Mouse (Mus musculus) left cerebral cortex, adult 9 months (tissue): Measurements from ENCODE around the gene Arhgef19.

ENCODE experiments used
- DNase-seq, 2 experiments: peaks; one replicate each; pipeline ENCODE4 v3.0.0; 2022; ENCODE audit warnings: low spot score in 2 of 2

Gene Arhgef19

DNA sequence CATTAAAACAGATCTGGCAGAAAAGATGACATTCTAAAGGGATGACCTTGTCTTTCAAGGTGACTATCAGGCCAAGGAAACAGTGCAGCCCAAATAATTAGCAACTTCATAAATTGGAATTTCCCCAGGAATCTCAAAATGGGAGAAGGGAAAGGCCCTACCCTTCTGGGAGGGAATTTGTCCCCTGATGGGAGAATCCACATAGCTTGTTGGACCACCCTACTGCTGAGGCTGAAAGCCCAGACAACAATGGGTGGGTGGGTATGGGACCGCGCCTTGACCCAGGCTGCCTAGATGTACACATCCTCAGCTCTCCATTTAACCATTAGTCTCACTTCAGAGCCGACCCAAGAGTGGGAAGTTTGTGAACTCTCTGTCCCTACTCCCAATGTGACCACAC, 45.2 kb downstream of the Arhgef19 start:
- no peak for DNase-seq

DNA sequence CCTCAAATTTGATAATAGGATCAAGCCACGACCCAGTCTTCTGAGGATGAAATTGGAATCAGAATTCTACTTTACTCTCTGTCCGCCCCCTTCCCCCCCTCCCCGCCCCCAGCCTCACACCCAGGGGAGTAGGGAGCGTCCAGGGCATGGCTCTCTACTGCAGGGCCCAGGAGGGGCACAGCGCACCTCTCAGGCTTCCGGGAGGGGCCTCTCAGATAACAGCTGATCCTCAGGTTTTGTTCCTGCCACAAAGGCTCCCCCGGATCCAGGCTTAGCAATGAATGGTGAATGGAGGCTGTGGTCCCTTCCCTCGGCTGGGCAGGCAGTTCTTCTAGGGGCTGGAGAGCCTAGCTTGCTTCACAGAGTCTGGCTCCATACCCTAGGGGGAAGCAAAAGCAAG, 45.8 kb downstream of the Arhgef19 start:
- DNase-seq, result no peak

DNA sequence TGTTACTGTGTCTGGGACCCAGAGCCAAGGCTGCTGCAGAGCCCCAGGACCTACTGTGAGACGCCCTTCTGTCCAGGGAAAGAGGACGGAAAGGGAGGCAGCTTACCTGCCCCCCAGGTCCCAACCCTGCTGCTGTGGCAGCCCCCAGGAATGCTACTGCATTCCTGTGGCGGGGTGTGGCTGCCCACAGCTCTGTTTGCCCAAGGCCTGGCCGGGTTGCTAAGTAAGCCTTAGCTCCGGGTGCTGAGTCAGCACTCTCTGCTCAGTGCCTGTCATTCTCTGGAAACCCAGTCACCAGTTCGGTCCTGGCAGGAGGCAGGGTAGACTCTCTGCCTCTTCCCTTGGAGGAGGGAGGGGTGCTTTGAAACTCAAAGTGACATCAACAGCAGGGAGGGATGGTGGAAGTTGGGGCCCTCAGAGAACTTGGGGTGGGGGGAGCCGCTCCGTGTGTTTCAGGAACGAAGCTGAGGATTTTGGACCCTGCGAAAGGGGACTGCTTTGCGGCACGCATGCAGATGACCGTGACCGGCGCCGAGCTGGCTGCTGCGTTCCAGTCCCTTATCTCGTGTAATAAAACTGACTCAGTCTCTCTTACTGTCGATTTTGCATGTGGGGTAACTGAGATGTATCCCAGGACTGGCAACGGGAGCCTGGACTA, 47.7 kb downstream of the Arhgef19 start:
- DNase-seq, result no peak

DNA sequence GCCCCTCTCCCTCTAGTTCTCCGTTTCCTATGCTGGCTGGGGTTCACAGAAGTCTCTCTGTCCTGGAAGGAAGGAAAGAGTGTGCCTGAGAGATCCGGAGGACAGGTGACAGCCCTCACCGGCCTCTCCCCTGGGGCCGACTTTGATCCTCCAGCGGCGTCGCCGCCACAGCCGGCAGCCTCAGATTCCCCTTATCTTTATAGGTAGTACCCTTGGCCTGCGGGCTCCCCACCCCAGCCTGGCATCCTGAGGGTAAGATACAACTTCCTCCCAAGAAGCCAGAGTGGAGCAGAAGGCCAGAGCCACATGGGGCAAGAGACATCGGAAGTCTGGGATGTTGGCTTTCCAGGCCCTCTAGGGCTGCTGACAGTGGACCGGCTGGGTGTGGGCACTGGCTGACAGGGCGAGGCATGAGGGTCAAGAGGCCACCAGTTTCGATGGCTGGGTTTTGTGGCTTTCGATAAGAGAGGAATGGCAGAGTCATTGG, 48.3 kb downstream of the Arhgef19 start:
- DNase-seq, result no peak

DNA sequence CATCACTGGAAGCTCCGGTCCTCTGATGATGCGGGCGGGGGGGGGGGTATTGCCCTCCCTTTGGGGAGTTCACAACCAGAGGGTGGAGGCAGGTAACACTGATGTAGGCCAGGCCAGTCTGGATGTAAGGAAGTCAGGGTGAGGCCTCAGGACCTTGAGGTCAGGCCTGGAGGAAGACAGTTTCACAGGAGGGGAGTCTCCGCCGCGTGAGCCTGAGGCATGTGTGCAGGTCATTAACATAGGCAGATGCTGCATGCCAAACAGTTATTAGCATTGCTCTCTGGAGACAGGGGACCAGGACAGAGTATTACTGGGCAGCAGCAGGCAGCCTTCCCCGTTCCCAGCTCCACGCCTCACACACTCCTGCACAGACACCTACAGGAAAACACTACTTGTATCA, 48.9 kb downstream of the Arhgef19 start:
- DNase-seq, result no peak

DNA sequence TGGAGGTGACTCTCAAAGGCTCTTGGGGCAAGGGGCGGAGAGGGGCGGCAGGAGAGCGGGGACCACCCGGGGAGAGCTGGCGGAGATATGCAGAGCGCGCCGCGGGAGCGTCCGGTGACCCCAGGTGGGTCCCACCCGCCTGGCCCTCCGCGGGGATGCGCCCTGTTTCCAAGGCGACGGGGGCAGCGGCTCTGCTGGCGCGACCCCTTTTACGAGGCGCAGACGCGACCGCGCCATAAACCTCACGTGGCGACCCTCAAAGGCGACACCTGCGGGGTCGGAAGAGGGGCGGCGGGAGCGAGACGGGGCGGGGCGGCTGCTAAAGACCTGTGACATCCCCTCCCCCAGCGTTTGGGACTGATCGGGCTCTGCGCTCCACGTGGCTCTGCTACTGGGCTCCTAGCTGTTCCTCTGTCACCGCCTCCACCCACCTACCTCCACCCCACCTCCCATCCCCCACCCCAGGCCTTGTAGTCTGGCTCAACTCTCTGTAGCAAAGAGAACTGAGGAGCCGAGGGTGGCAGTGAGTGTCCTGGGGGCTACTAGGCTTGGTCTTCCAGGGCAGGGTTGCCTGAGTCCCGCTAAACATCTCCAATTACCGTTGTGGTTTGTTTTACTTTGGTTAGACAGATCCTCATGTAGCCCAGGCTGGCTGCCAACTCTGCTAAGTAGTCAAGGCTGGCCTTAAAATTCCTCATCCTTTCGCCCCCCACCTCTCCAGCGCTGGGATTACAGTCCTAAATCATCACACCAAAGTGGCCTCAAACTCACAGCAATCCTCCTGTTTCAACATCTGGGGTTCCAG, 52.5 kb downstream of the Arhgef19 start:
- DNase-seq, result no peak

DNA sequence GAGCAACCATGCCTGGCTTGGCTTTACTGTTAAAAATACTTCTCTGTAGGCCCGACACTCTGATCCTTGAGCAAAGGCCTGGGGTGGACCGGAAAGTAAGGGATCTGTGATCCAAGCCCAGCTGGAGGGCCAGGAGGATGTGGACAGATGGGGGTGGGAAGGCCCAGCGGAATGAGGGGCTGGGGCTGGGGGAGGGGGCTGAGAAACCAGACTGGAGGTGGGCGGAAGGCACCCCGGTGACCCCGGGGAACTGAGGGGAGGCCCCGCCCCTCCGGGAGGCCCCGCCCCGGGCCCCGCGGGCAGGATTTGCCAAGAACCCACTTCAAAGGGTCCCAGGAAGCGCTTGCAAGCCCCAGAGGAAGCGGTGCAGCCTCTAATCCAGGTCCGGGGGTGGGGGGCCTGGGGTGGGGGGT, 56.5 kb downstream of the Arhgef19 start:
- DNase-seq, result no peak

DNA sequence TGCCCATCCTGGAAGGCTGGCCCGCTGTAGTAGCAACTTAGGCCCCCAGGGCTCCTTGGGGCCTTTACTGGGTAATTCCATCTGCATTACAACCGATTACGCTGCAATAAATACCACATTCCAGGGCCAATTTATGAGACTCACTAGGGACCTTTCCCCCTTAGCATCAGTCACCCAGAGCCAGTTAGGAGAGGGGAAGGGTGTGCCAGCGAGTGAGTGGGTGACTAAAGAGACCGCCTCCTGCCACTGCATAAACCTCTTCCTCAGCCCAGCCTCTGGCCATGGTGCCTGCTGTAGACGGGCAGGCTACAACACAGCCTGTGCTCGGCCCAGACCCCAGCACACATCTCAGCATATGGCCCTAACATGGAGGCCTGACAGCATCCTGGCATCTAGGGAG, 58.6 kb downstream of the Arhgef19 start:
- DNase-seq, result no peak

DNA sequence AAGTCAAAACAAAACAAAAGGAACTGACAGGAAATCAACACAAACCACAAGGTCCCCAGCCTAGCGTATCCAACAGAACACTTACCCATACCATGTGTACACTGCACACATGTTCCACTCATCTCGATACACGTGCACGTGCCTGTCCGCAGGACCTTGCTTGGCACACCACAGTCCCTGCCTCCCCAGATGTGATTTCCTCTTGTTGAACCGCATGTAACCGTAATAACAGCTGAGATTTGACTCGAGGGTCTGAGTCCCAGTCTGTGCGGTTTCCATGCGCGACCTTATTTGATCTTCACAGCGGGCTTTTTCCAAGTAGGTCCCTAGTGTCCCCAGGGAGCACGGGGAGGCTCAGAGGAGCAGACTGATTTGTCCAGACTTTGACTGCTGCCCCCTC, 60.1 kb downstream of the Arhgef19 start:
- no peak for DNase-seq

DNA sequence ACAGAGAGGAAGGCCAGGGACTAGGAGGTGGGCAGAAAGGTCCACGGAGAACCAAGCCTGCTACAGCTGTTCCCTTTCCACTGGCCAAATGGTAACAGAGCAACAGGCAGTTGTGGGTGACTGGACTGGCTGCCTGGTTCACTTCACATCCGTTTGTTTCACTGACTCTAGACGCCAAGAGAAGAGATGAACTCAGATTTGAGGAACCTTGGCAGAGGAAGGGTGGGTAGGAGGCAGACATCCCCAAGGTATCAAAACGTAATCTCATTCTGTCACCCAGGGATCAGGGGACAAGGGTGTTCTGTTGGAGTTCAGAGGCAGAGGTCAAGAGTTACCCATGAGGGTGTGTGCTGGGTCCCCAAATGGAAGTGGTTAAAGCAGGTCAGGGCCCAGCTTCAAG, 60.9 kb downstream of the Arhgef19 start:
- DNase-seq, result no peak

DNA sequence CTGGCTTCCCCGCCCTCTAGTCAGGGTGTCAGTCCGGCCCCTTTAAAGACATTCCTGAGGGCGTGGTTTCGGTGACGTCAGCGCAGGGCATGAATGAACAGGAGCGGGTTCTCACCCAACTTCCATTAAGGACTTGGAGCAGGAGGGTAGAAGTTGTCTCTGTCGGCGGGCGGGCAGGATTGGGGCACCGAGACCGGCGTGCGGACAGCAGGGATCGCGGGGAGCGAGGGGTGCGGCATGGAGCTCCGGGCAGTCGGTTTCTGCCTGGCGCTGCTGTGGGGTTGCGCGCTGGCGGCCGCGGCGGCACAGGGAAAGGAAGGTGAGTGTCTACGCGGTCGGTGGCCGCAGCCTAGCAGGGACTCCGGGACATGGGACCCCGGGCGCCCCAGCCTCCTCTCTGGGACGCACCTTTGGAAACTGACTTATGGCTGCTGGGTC, 61.8 kb downstream of the Arhgef19 start, which contains the start of gene Epha2:
Gene Epha2 (plus strand): TSS at position 125 of the 438 bp plus-strand sequence.
- DNase-seq, result peak; percentile 15 to 70

DNA sequence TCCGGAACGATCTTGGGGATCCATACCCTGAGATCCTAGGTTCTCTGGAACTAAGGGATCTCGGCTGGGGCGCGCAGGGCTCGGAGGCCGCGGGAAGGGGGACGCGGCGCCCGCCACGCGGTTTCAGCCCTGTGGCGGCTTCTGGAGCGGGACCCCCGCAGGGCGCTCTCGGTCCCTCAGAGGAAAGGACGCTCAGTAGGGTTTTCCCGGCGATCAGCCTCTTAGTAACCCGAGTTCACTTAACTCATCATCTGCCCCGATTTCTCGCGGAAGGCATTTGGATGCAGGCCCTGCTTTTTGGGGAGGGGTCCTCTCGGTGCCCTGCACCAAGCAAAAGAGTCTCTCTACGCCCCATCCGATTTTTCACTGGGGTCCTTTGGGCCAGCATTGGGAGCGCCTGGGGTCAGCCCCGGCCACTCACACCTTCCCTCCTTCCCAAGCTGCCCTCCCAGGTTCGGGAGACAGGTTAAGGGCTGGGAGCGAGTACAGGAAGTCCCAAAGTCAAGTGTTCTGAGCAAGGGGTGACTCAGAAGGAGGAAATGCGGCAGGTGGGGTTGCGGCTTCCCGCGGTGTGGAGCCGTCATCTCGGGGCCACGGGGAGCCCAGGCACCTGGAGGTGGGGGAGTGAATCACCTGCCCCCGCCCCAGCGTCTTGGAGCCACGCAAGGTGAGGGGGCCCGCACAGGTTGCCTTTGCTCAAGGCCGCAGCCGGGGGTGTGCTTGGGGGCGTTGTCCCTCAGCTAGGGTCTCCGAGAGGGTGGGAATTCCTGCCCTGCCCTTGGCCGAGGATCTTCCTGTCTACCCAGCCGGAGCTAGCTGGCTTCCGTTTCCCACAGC, 62.5 kb downstream of the Arhgef19 start:
- DNase-seq, result no peak

DNA sequence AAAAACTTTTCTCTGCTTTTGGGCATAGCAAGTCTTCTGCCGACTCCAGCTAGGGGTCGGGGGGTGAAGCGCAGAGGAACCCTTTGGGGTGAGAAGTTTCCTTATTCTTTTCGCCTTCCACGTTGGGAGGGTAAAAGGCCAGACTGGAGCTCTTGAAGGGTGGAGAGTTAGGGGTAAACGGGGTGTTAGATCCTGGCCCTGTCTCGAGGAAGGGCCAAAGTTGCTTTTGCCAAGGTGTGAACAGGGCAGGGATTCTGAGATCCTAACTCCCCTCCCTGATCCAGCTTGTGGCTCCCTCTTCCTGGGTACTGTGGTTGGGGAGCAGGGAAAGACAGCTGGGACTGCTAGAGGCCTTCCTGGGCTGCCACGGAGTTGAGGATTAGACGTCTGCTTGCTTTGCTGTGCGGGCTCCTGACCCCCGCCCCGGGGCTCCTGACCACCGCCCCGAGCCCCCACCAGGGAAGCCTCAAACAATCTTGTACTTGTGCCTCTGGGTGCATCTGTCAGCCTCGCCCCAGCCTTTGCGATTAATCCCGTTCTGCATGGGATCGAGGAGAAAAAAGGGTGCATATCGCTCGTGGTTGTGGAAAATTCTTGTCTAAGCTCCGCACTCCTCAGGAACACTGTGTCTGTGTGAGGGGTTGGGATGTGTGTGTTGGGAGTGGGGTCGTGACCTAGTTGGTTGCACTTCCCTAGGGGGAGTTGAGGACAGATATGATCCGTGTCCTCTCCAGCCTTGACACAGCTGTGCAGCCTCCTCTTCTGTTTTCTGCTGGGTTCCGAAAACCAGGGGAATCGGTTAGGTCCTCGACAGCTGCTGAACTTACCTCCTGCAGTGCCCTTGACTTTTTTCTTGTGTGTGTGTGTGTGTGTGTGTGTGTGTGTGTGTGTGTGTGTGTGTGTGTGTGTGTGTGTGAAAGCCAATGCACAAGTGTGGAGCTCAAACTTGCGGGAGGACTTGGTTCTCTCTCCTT, 63.4 kb downstream of the Arhgef19 start:
- DNase-seq, result no peak

DNA sequence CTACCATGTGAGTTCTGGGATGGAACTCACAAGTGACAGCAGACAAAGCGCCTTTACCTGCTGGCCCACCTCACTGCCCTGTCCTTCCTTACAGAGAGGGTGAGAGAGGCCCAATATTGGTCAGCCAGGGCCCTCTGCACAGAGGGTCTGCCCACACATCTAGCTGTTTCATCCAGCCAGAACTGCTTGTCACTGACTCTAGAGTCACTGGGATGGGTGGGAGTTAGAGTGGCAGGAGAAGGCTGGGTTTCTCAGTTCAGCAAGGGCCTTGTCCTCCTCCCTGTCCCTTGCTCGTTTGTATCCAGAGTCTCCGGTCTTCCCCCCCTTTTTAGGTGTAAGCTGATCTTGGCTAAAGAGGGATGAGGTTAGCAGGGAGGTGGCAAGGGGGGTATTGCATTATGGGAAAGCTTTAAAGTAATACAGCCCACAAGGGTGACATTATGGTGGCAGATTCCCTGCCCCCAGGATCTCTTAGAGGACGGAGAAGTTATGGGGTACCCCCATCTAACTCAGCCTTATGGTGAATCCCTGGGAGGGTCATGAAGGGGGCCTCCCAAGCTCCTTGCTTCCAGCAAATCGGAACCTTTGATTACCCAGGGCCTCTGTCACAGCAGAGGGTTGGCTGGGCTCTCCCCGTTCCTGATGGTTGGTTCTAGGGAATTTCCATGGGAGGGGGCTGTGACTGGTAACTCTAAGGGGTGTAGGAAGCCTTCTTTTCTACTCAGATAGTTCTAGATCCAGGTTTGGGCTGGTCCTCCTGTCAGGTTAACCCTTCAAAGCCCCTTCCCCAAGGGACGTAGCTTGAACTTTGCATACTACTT, 64.3 kb downstream of the Arhgef19 start:
- DNase-seq, result no peak

DNA sequence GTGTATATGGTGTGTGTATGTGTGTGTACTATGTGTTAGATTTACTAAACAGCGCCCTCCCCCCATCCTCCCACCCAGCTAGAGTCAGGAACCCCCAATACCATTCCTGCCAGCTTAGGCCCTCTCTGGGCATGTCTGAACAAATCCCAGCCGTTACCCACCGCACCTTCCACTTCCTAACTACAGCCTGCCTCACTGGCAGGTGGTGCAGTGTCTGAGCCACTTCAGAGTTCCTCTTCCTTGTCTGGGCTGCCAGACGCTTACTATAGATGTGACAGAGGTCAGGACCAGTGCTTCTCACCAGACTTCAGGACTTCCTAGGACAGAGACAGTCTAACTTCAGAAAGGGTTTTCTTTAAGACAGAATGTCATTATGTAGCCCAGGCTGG, 64.9 kb downstream of the Arhgef19 start:
- DNase-seq, result no peak

DNA sequence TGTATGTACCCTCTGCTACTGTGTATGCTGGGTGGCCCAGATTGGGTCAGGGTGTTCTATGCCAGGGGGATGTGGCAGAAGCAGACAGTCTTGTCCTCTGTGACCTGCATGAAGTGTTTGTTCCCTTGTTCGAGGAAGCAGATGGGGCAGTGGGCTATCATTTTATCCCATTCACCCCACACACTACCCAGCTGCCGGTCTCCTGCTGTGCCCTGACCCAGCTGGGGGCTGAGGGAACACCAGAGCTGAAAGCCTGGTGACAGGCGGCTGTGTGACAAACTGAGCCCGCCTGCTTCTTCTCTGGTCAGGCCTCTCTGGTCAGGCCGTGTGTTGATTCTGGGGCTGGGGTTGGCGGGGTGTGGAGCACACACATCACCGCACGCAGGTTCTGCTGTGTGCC, 66.8 kb downstream of the Arhgef19 start:
- DNase-seq, result no peak
